Mouse (Mus musculus) layer of hippocampus, postnatal 14 days (tissue): ENCODE data around the gene Cradd. TPM values are rescaled to one million over a fixed set of nuclear protein-coding genes. Genes with fewer than 3 reads are reported as not detected.
A peak's percentile ranks its signal among the peaks of the same experiment; 100 is the strongest.

ENCODE experiments used
- DNase-seq, 2 experiments: peaks; one replicate each; pipeline ENCODE4 v3.0.0; 2021 to 2022; ENCODE audit warnings: low spot score in 2 of 2, mixed read lengths in 1 of 2
- total RNA-seq, 2 experiments: library from RNA; stranded (reverse); gene quantifications; 2 replicates each; pipeline ENCODE4 v1.2.3; 2021

Gene Cradd
- total RNA-seq, 2 experiments from 2014 or later = 6.6 TPM

DNA sequence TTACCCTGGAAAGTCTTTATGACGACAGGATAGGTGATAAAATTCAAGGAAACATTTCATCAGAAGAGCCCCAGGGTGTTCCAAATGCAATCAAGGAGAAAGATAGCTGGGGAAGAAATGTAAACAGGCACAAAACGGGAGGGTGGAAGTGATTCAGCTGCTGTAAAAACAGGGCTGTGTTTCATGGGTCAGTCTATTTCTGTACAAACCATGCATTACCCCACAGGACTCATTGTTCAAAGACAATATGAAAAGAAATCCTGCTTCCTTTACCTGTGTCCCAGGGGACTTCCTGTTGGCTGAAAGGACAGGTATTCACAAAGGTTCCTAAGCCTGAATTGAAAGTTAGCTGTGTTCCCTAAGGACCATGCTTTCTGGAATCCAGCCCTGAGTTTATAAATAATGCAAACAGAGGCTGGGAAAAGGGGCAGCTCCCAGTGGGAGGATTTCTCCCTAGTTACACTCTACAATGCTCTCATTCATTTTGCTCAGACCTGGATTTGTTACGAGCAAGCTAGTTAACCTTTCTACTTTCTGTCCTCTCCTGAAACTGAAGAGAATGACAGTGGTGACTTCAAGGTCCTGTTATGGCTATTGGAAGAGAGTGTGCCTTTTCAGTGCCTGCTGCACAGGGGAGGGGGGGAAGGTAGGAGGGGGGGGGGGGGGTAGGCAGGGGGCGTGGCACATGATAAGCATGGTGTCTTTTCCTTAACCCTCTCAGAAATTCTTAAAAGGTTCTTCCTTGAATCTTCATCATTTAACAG, 13.0 kb upstream of the Cradd start:
- no peak for DNase-seq

DNA sequence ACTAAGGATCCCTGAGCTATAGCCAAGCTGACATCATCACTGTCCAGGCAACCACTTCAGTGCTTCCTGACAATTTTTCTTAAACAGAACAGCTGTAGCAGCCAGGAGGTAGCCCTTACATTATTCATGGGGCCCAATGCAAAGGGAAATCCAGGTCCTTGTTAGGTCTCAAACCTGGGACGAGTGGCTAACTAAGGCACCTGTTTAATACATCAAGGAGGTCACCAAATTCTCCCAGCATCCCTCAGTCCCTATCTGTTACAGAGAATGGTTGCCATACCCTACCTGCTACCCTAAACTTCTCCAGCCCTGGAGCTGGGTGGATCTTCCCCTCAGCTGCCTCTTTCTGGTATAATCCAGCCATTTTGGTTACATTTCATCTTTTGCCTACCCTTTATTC, 10.9 kb upstream of the Cradd start:
- DNase-seq = no peak

DNA sequence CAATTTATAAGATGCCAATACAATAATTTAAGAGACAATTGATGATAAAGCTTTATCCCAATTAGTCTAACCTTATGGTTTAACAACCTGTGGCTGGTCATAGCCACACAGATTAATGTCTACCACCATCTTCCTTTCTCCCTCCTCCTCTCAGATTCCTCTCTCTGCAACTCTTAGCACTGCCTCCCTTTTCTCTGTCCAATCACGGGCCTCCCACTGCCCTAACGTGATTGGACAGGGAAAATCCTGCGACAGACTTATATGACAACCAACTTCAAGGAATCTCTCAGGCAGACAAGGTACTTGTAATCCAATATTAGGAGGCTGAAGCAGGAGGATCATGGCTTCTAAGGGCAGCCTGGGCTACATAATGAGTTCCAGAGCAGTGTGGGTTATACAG, 8.7 kb upstream of the Cradd start:
- DNase-seq = no peak

- DNase-seq = no peak
Measured at GRCm38 (mm10) chr10:95330375-95331363, 6.7 kb upstream of the Cradd start.

GRCm38 (mm10) chr10:95329884-95330283, 6.0 kb upstream of the Cradd start:
- no peak for DNase-seq

DNA sequence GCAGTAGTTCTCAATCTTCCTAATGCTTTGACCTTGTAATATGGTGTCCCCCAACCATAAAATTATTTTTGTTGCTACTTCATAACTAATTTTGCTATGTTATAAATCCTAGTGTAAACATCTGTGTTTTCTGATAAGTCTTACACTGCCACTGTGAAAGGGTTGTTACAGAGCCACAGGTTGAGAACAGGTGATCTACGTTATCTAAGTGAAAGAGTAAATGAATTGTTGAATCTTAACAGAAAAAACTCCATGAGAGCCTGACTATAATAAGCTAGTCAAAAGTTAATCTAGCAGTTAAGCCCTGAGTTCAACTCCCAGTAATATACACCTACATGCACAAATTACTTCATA, 322 bp upstream of the Cradd start:
- no peak for DNase-seq

DNA sequence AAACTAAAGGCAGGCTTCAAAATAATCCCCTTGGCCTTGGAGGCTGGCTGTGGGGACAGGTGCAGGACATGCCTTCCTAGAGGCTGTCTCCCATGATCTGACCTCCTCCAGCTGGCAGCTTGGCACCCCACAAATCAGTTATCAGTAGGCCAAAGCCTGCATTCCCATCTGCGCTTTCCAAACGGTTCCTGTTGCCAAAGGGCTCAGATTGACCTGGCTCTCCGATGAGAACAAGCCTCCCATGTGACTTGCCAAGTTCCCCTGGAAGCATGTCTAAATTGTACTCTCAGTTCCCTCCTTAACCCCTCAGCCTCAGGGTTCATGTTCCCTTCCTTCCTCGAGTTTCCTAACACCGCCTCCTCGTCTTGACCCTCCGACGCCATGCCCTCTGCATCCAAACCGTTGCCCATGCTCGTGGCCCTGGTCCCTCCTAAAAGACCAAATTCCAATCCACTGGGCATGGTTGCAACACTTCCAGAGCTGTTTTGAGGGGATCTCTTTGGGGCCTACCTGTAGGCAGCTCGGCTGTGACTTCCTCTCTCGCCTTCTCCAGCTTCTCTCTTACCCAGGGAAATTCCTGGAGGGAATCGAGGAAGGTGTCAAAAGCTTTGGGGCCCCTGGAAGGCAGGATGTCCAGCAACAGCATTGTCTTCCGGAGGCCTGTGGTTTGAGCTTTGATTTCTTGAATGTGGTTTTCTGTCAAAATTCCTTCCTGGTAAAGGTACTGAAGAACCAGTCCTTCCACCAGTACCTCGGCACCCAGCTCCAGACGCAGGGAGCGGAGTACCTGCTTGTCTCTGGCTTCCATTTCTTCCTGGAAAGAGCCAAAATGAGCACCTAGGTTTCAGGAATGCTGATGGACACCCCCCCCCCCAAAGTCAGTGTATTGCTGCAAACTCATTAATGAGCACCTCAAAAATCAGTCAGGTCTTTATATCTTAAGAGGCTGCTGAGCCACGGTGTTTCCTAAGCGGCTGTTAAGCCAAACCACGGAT, 1.6 kb downstream of the Cradd start:
- peak in 1 of 2 experiments; percentile 53 for DNase-seq

GRCm38 (mm10) chr10:95319001-95319400, 4.9 kb downstream of the Cradd start:
- DNase-seq = no peak

DNA sequence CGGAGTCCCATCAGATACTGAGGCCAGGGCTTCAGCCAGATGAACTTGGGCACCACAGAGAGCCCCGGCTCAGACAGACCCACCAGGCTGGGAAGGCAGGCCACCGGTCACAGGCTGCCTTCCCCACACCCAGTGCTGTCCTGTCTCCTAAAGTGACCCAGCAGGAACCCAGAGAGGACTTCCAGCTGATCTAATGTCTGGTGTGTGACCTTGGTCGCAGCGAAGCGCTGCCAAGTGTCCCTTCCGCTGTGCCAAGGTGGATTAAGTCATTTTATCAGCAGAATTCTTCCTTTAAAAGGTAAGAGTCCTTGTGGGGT, 5.6 kb downstream of the Cradd start:
- DNase-seq = no peak

- no peak for DNase-seq
Measured at GRCm38 (mm10) chr10:95317581-95318391, 6.1 kb downstream of the Cradd start.

GRCm38 (mm10) chr10:95317091-95317490, 6.8 kb downstream of the Cradd start:
- no peak for DNase-seq

- DNase-seq = no peak
Measured at GRCm38 (mm10) chr10:95316675-95317074, 7.3 kb downstream of the Cradd start.

DNA sequence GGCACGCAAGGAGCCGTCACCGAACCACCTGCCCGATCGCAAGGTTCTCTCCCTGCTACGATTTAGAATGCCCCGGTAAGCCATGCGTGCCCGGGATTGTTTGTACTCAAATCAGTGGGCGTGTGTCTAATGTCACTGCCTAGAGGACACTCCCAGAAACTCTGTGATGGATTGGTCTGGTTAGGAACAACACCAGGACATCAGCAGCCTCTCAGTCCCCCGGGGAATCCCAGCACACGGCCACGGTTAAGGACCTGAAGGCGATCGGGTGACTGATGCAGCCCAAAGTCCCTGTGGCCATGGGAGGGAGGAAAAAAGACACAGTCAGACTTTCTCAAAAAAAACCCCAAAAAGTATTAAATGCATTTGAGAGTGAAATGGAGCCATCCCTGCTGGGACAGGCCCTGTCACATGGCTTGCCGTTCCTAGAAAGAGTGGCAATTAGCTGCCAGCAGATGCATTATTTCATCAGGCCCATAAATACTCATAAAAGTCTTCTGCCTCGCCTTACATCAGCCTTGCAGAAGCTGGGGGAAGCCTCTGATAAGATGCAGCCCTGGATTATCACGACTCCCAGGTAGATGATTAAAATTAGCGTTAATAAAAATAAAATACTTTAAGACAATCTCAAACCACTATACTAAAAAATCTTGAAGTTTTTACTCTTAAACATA, 8.0 kb downstream of the Cradd start:
- DNase-seq = no peak

- no peak for DNase-seq
Measured at GRCm38 (mm10) chr10:95315321-95315720, 8.6 kb downstream of the Cradd start.

DNA sequence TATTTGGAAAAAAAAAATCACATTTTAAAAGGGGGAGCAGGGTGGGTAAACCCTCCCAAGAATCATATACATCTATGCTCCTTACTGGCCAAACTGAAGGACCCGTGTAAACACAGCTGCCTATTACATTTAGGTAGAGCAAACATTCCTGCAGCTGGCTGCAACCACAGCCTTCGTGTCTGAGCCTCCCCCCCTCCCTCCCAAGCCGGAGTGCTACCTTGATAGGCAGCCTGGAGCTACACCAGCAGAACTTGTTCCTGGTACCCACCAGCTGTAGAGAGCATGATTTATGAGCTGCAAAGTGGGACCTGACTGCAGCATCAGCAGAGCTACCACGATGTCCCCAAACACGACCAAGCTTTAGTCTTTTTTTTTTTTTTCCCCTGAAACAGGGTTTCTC, 9.9 kb downstream of the Cradd start:
- DNase-seq = no peak

GRCm38 (mm10) chr10:95313524-95313923, 10.4 kb downstream of the Cradd start:
- DNase-seq = no peak

- no peak for DNase-seq
Measured at GRCm38 (mm10) chr10:95310688-95311441, 13.1 kb downstream of the Cradd start.

- DNase-seq = no peak
Measured at GRCm38 (mm10) chr10:95309412-95310322, 14.3 kb downstream of the Cradd start.
